ENCODE assay signal across 7 mouse cellular contexts in genomic region chrX:52679045-52679444, GRCm38 (mm10).
DNase-seq lines count a peak whose midpoint lies in the region; ATAC-seq lines count a peak whose summit lies in the region.

No protein-coding gene starts in this region.

- no peak overlapping the region for H3K4me2 ChIP-seq in midbrain, embryonic 16.5 days (ENCODE audit: low read length)
- H3K4me2 ChIP-seq in embryonic facial prominence, embryonic 12.5 days (replicated peaks) = no peak overlapping the region

- no peaks in the 10 kb centered on the region for H3K27me3 ChIP-seq in midbrain, embryonic 10.5 days (ENCODE audit: low read depth, poor library complexity, severe bottlenecking)
- H3K27me3 ChIP-seq in midbrain, embryonic 16.5 days (ENCODE audit: control insufficient read depth, insufficient read depth, low read depth, low read length) = no peaks in the 10 kb centered on the region
- H3K27me3 ChIP-seq in embryonic facial prominence, embryonic 12.5 days = no peaks in the 10 kb centered on the region
- H3K27me3 ChIP-seq in splenic B cell, adult 2 months (ENCODE audit: control insufficient read depth, insufficient read depth, low read length, poor library complexity, severe bottlenecking) = no peaks in the 10 kb centered on the region

- H3K36me3 ChIP-seq in midbrain, embryonic 10.5 days = no peaks in the 10 kb centered on the region
- H3K36me3 ChIP-seq in midbrain, embryonic 16.5 days (ENCODE audit: control insufficient read depth, insufficient read depth, low read length) = no peaks in the 10 kb centered on the region
- H3K36me3 ChIP-seq in embryonic facial prominence, embryonic 12.5 days = no peaks in the 10 kb centered on the region
- no peaks in the 10 kb centered on the region for H3K36me3 ChIP-seq in splenic B cell, adult 2 months (ENCODE audit: control insufficient read depth, insufficient read depth, low read length, poor library complexity, severe bottlenecking)

- H3K9me3 ChIP-seq in midbrain, embryonic 10.5 days (replicated peaks) = no peaks in the 10 kb centered on the region
- no peaks in the 10 kb centered on the region for H3K9me3 ChIP-seq in midbrain, embryonic 16.5 days (replicated peaks; ENCODE audit: control insufficient read depth, low read length, poor library complexity, severe bottlenecking)
- H3K9me3 ChIP-seq in embryonic facial prominence, embryonic 12.5 days = no peaks in the 10 kb centered on the region

- no peak for ATAC-seq in midbrain, embryonic 16.5 days
- ATAC-seq in embryonic facial prominence, embryonic 12.5 days (ENCODE audit: insufficient number of reproducible peaks, insufficient read depth, low FRiP score, low TSS enrichment) = no peak

- H3K4me3 ChIP-seq in midbrain, embryonic 10.5 days = no peak overlapping the region; the same call in 1 of the 2 replicates
- no peak overlapping the region for H3K4me3 ChIP-seq in midbrain, embryonic 16.5 days (ENCODE audit: low read depth, low read length)
- H3K4me3 ChIP-seq in embryonic facial prominence, embryonic 12.5 days = no peak overlapping the region

- H3K4me1 ChIP-seq in midbrain, embryonic 10.5 days = 0 out of 2 replicates have a peak, but pooled peaks cover 3% of the 10 kb centered on the region
- no peaks in the 10 kb centered on the region for H3K4me1 ChIP-seq in midbrain, embryonic 16.5 days (ENCODE audit: control insufficient read depth, insufficient read depth, low read length)
- H3K4me1 ChIP-seq in embryonic facial prominence, embryonic 12.5 days = no peaks in the 10 kb centered on the region

- peak; percentile 39 for DNase-seq in midbrain, embryonic 10.5 days (ENCODE audit: low spot score)
- peak; percentile 39 for DNase-seq in R1 (ENCODE audit: low read depth, low spot score)
- peak; percentile 50 to 55 for DNase-seq in kidney, postnatal 4 days
- peak; percentile 27 for DNase-seq in splenic B cell, adult 2 months (ENCODE audit: low read depth, low spot score)
- DNase-seq in spleen, adult 12 weeks (ENCODE audit: low spot score) = no peak

- 17% methylated on average over 5 of the region's 5 CpGs for WGBS in midbrain, embryonic 10.5 days
- 23% methylated on average over 5 of the region's 5 CpGs for WGBS in midbrain, embryonic 16.5 days
- 15% methylated on average over 5 of the region's 5 CpGs for whole genome bisulfite sequencing in embryonic facial prominence, embryonic 12.5 days

- H3K27ac ChIP-seq in midbrain, embryonic 10.5 days (replicated peaks) = 0 out of 2 replicates have a peak overlapping the region, but pooled peaks have one; percentile 55
- H3K27ac ChIP-seq in midbrain, embryonic 16.5 days (ENCODE audit: low read length) = no peak overlapping the region
- H3K27ac ChIP-seq in embryonic facial prominence, embryonic 12.5 days = 0 out of 2 replicates have a peak overlapping the region, but pooled peaks have one; percentile 46

- no peak overlapping the region for H3K9ac ChIP-seq in midbrain, embryonic 16.5 days (ENCODE audit: low read depth, low read length)
- H3K9ac ChIP-seq in embryonic facial prominence, embryonic 12.5 days = no peak overlapping the region
